ENCODE assay signal across 11 mouse cellular contexts in the genomic region with DNA sequence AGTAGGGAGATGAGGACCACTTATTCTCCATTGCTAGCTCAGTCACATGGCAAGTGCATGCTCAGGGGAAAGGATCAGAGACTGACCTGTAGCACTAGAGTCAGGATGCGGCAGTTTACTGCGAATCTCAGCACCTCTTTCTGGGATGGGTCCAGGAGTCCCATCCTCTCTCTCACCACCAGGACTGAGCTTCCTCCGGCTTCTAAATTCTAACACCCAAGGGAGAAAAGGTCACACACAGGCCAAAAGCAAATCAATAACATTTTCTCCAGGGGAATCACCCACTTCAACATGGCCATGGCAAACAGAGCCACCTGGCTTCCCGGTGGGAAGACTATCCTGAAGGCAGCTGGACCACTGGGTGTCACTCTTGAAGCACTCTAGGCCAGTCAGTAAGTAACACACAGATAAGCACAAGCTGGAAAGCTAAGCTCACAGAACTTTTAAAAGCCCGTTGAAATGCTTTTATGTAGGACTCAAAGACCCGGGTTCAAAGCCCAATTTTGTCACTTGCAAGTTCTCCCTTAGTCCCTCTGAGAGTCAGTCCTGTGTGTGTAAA. TPM values are rescaled to one million over a fixed set of nuclear protein-coding genes. Genes with fewer than 3 reads are reported as not detected.
DNase-seq lines count a peak whose midpoint lies in the region; ATAC-seq and TF ChIP-seq lines count a peak whose summit lies in the region.
"Had no signal": no experiment of that assay in that cellular context is flagged by ENCODE, and none has a peak within 500 bp of the region (broad histone marks: within the 10 kb centered on the region; RNA-seq: fewer than 3 reads in every experiment).

No protein-coding gene starts in this region.

- no peak overlapping the region for H3K27ac ChIP-seq in heart, embryonic 11.5 days (ENCODE audit: low read depth, low read length)
- no peak overlapping the region for H3K27ac ChIP-seq in midbrain, embryonic 14.5 days (replicated peaks; ENCODE audit: low read depth, low read length)
- H3K27ac ChIP-seq in midbrain, embryonic 16.5 days (ENCODE audit: low read length), result no peak overlapping the region
- no peak overlapping the region for H3K27ac ChIP-seq in hindbrain, postnatal 0 days
- H3K27ac ChIP-seq in stomach, postnatal 0 days (replicated peaks), result no peak overlapping the region
- H3K27ac ChIP-seq: embryonic facial prominence, embryonic 12.5 days had no signal

- H3K4me1 ChIP-seq in heart, embryonic 11.5 days (ENCODE audit: control insufficient read depth, insufficient read depth, low read length), result peaks cover 21% of the 10 kb centered on the region
- H3K4me1 ChIP-seq in midbrain, embryonic 14.5 days (ENCODE audit: control insufficient read depth, insufficient read depth, low read length), result peaks cover 18% of the 10 kb centered on the region; the same call in 1 of the 2 replicates
- peaks cover 24% of the 10 kb centered on the region for H3K4me1 ChIP-seq in midbrain, embryonic 16.5 days (ENCODE audit: control insufficient read depth, insufficient read depth, low read length)
- peaks cover 15% of the 10 kb centered on the region for H3K4me1 ChIP-seq in hindbrain, postnatal 0 days (ENCODE audit: insufficient read depth, low read length)
- 0 out of 2 replicates have a peak, but pooled peaks cover 3% of the 10 kb centered on the region for H3K4me1 ChIP-seq in stomach, postnatal 0 days (replicated peaks; ENCODE audit: control insufficient read depth, insufficient read depth)

- 46% methylated on average over 6 of the region's 6 CpGs for WGBS in heart, embryonic 11.5 days (ENCODE audit: insufficient replicate concordance)
- WGBS in midbrain, embryonic 14.5 days, result 73% methylated on average over 6 of the region's 6 CpGs
- 69% methylated on average over 6 of the region's 6 CpGs for WGBS in midbrain, embryonic 16.5 days
- WGBS in hindbrain, postnatal 0 days, result 65% methylated on average over 6 of the region's 6 CpGs
- WGBS in stomach, postnatal 0 days, result 55% methylated on average over 6 of the region's 6 CpGs

- ATAC-seq in heart, embryonic 11.5 days (replicated peaks; ENCODE audit: insufficient number of reproducible peaks, low FRiP score, low TSS enrichment), result no peak
- no peak for ATAC-seq in midbrain, embryonic 14.5 days (ENCODE audit: low FRiP score, low TSS enrichment)
- no peak for ATAC-seq in midbrain, embryonic 16.5 days
- ATAC-seq in hindbrain, postnatal 0 days, result no peak
- no peak for ATAC-seq in stomach, postnatal 0 days (ENCODE audit: low FRiP score, low TSS enrichment)
- ATAC-seq in megakaryocyte-erythroid progenitor cell, adult 5-6 weeks (replicated peaks; ENCODE audit: low FRiP score, low TSS enrichment, poor library complexity, severe bottlenecking), result no peak

- no peaks in the 10 kb centered on the region for H3K9me3 ChIP-seq in heart, embryonic 11.5 days (replicated peaks; ENCODE audit: control insufficient read depth, low read length)
- H3K9me3 ChIP-seq in midbrain, embryonic 14.5 days (ENCODE audit: control insufficient read depth, low read length), result no peaks in the 10 kb centered on the region
- H3K9me3 ChIP-seq in midbrain, embryonic 16.5 days (replicated peaks; ENCODE audit: control insufficient read depth, low read length, poor library complexity, severe bottlenecking), result no peaks in the 10 kb centered on the region
- H3K9me3 ChIP-seq in hindbrain, postnatal 0 days (ENCODE audit: low read length), result no peaks in the 10 kb centered on the region
- H3K9me3 ChIP-seq in stomach, postnatal 0 days (ENCODE audit: control insufficient read depth, low read length), result no peaks in the 10 kb centered on the region
- H3K9me3 ChIP-seq: embryonic facial prominence, embryonic 12.5 days; G1E had no signal

- peak; percentile 55 for TF ChIP-seq CTCF in hindbrain, postnatal 0 days (IDR thresholded peaks at IDR 0.05; ENCODE audit: low read depth)
- TF ChIP-seq CTCF in stomach, postnatal 0 days (IDR thresholded peaks at IDR 0.05; ENCODE audit: low read depth), result peak; percentile 71

- no peak overlapping the region for H3K9ac ChIP-seq in heart, embryonic 11.5 days (ENCODE audit: low read depth, low read length)
- 0 out of 2 replicates have a peak overlapping the region, but pooled peaks have one; percentile 6 for H3K9ac ChIP-seq in midbrain, embryonic 14.5 days (replicated peaks; ENCODE audit: low read length)
- H3K9ac ChIP-seq in midbrain, embryonic 16.5 days (ENCODE audit: low read depth, low read length), result no peak overlapping the region
- H3K9ac ChIP-seq in hindbrain, postnatal 0 days (replicated peaks; ENCODE audit: low read length), result no peak overlapping the region
- no peak overlapping the region for H3K9ac ChIP-seq in stomach, postnatal 0 days (ENCODE audit: low read length)
- H3K9ac ChIP-seq: embryonic facial prominence, embryonic 12.5 days had no signal

- DNase-seq in heart, adult 9 months (ENCODE audit: low spot score in 2 of 2), result no peak
- DNase-seq in midbrain, embryonic 14.5 days, result peak; percentile 46
- peak; percentile 55 for DNase-seq in hindbrain, postnatal 0 days (ENCODE audit: low spot score)
- DNase-seq in stomach, postnatal 0 days (ENCODE audit: low spot score), result no peak
- DNase-seq in frontal cortex, postnatal 10 days (ENCODE audit: low spot score in 2 of 2), result no peak

- no peaks in the 10 kb centered on the region for H3K27me3 ChIP-seq in heart, embryonic 11.5 days (ENCODE audit: control insufficient read depth, insufficient read depth, low read length)
- H3K27me3 ChIP-seq in midbrain, embryonic 14.5 days (ENCODE audit: control insufficient read depth, insufficient read depth, low read length), result no peaks in the 10 kb centered on the region
- no peaks in the 10 kb centered on the region for H3K27me3 ChIP-seq in midbrain, embryonic 16.5 days (ENCODE audit: control insufficient read depth, insufficient read depth, low read depth, low read length)
- no peaks in the 10 kb centered on the region for H3K27me3 ChIP-seq in hindbrain, postnatal 0 days (ENCODE audit: insufficient read depth, low read length)
- H3K27me3 ChIP-seq in stomach, postnatal 0 days (ENCODE audit: control insufficient read depth, insufficient read depth, low read length), result no peaks in the 10 kb centered on the region
- H3K27me3 ChIP-seq: embryonic facial prominence, embryonic 12.5 days had no signal

- H3K4me3 ChIP-seq in heart, embryonic 11.5 days (ENCODE audit: low read depth, low read length), result no peak overlapping the region
- H3K4me3 ChIP-seq in midbrain, embryonic 14.5 days (replicated peaks; ENCODE audit: low read depth, low read length), result no peak overlapping the region
- H3K4me3 ChIP-seq in midbrain, embryonic 16.5 days (ENCODE audit: low read depth, low read length), result no peak overlapping the region
- H3K4me3 ChIP-seq in hindbrain, postnatal 0 days (ENCODE audit: low read length), result no peak overlapping the region
- no peak overlapping the region for H3K4me3 ChIP-seq in stomach, postnatal 0 days (ENCODE audit: low read depth, low read length)
- H3K4me3 ChIP-seq: embryonic facial prominence, embryonic 12.5 days had no signal

- 0 out of 2 replicates have a peak, but pooled peaks cover 2% of the 10 kb centered on the region for H3K36me3 ChIP-seq in heart, embryonic 11.5 days (ENCODE audit: control insufficient read depth, insufficient read depth, low read length)
- 0 out of 2 replicates have a peak, but pooled peaks cover 6% of the 10 kb centered on the region for H3K36me3 ChIP-seq in midbrain, embryonic 14.5 days (ENCODE audit: control insufficient read depth, insufficient read depth, low read length)
- peaks cover 3% of the 10 kb centered on the region; the same call in 1 of the 2 replicates for H3K36me3 ChIP-seq in midbrain, embryonic 16.5 days (ENCODE audit: control insufficient read depth, insufficient read depth, low read length)
- H3K36me3 ChIP-seq in hindbrain, postnatal 0 days (ENCODE audit: insufficient read depth, low read length), result no peaks in the 10 kb centered on the region
- H3K36me3 ChIP-seq in stomach, postnatal 0 days (ENCODE audit: control insufficient read depth, insufficient read depth, low read length), result 0 out of 2 replicates have a peak, but pooled peaks cover 9% of the 10 kb centered on the region

- no peak for TF ChIP-seq EP300 in stomach, postnatal 0 days (optimal IDR thresholded peaks at IDR 0.05)

- 0 out of 2 replicates have a peak overlapping the region, but pooled peaks have one; percentile 74 for H3K4me2 ChIP-seq in heart, embryonic 11.5 days
- H3K4me2 ChIP-seq in midbrain, embryonic 14.5 days (ENCODE audit: low read length), result no peak overlapping the region
- H3K4me2 ChIP-seq in midbrain, embryonic 16.5 days (ENCODE audit: low read length), result no peak overlapping the region
- peak overlapping the region; percentile 86 for H3K4me2 ChIP-seq in hindbrain, postnatal 0 days (ENCODE audit: low read depth, low read length)
- no peak overlapping the region for H3K4me2 ChIP-seq in stomach, postnatal 0 days (replicated peaks; ENCODE audit: low read depth)
- H3K4me2 ChIP-seq: midbrain, embryonic 11.5 days had no signal

RNA-seq across cellular contexts. Expression of a gene that starts 2.7 kb away (rescaled TPM):
- 11.4 and 13.9 TPM in 2 replicates for polyA plus RNA-seq in heart, embryonic 11.5 days (2014; fragmentation: Nextera tagmentation; extraction: Ambion mirVana)
- 9.4 and 10.8 TPM in 2 replicates for polyA plus RNA-seq in midbrain, embryonic 14.5 days (2014; fragmentation: Nextera tagmentation; extraction: Ambion mirVana)
- 14.7 and 18.5 TPM in 2 replicates for polyA plus RNA-seq in midbrain, embryonic 16.5 days (2015; fragmentation: Nextera tagmentation; extraction: Ambion mirVana)
- 11.3 and 13.4 TPM in 2 replicates for total RNA-seq in hindbrain, postnatal 0 days (2014; rRNA removed)
- polyA plus RNA-seq in hindbrain, postnatal 0 days (2015; fragmentation: Nextera tagmentation; extraction: Ambion mirVana), result 13.0 and 14.0 TPM in 2 replicates
- 11.5 and 13.0 TPM in 2 replicates for polyA plus RNA-seq in stomach, postnatal 0 days (2015; fragmentation: Nextera tagmentation; extraction: Ambion mirVana)
- 7.0 and 10.1 TPM in 2 replicates for total RNA-seq in megakaryocyte-erythroid progenitor cell, adult 5-6 weeks (2014; fragmentation: Nextera tagmentation)
- total RNA-seq in megakaryocyte-erythroid progenitor cell, adult 5-6 weeks (2017), result 2.3 and 12.4 TPM in 2 replicates

RNA-seq across cellular contexts. Expression of a gene that starts 19.8 kb away (rescaled TPM):
- polyA plus RNA-seq in heart, embryonic 11.5 days (2014; fragmentation: Nextera tagmentation; extraction: Ambion mirVana), result 1.5 and 2.5 TPM in 2 replicates
- 3.8 and 5.8 TPM in 2 replicates for polyA plus RNA-seq in midbrain, embryonic 14.5 days (2014; fragmentation: Nextera tagmentation; extraction: Ambion mirVana)
- polyA plus RNA-seq in midbrain, embryonic 16.5 days (2015; fragmentation: Nextera tagmentation; extraction: Ambion mirVana), result 3.5 and 4.7 TPM in 2 replicates
- 17.4 and 22.6 TPM in 2 replicates for total RNA-seq in hindbrain, postnatal 0 days (2014; rRNA removed)
- polyA plus RNA-seq in hindbrain, postnatal 0 days (2015; fragmentation: Nextera tagmentation; extraction: Ambion mirVana), result 8.2 and 10.2 TPM in 2 replicates
- polyA plus RNA-seq in stomach, postnatal 0 days (2015; fragmentation: Nextera tagmentation; extraction: Ambion mirVana), result 1.6 and 3.6 TPM in 2 replicates
- 16.2 and 24.1 TPM in 2 replicates for total RNA-seq in megakaryocyte-erythroid progenitor cell, adult 5-6 weeks (2014; fragmentation: Nextera tagmentation)
- 5.0 and 8.1 TPM in 2 replicates for total RNA-seq in megakaryocyte-erythroid progenitor cell, adult 5-6 weeks (2017)

Comparison
In these comparisons a context has a peak if more than half of its experiments do, and no peak if none do; other contexts are left out.
1. H3K4me2 ChIP-seq: peak in heart, embryonic 11.5 days (single experiment) and hindbrain, postnatal 0 days (single experiment); none in midbrain, embryonic 14.5 days (single experiment), midbrain, embryonic 16.5 days (single experiment) and stomach, postnatal 0 days (single experiment).
2. DNase-seq: peak in midbrain, embryonic 14.5 days (single experiment) and hindbrain, postnatal 0 days (single experiment); none in heart, adult 9 months (0 of 2), stomach, postnatal 0 days (single experiment) and frontal cortex, postnatal 10 days (0 of 2).